Mouse (Mus musculus) MEL (cell line): ENCODE results near the gene Fgfr2. TPM values are rescaled to one million over a fixed set of nuclear protein-coding genes. Genes with fewer than 3 reads are reported as not detected.

Experiments
- DNase-seq: peaks from one replicate; pipeline ENCODE4 v3.0.0; 2011; ENCODE audit warnings: low read depth, low spot score
- H3K27ac ChIP-seq: 2 replicates; pipeline ENCODE4 v1.5.1; 2012; ENCODE audit warnings: low read depth, mild to moderate bottlenecking, control low read depth, low read length, moderate library complexity; ENCODE audit not compliant: control insufficient read depth
- H3K27me3 ChIP-seq, 2 experiments: fragments of 150-350 bp in 1 of 2; sonication (generic) in 1 of 2; 2 replicates each; pipeline ENCODE4 v1.6.1; 2012; ENCODE audit warnings: low read length in 2 of 2, mild to moderate bottlenecking in 2 of 2, improper control_type of control experiment in 1 of 2, moderate library complexity in 1 of 2; ENCODE audit not compliant: insufficient read depth in 2 of 2, control insufficient read depth in 1 of 2
- H3K36me3 ChIP-seq, 2 experiments: 2 replicates each; pipeline ENCODE4 v1.6.1; 2012 to 2014; ENCODE audit warnings: low read length in 2 of 2, improper control_type of control experiment in 1 of 2, inconsistent platforms in 1 of 2, mild to moderate bottlenecking in 1 of 2; ENCODE audit not compliant: insufficient read depth in 2 of 2, control insufficient read depth in 1 of 2
- H3K4me1 ChIP-seq, 2 experiments: fragments of 150-350 bp in 1 of 2; sonication (generic) in 1 of 2; 2 replicates each; pipeline ENCODE4 v1.6.1; 2012; ENCODE audit warnings: low read length in 2 of 2, improper control_type of control experiment in 1 of 2, mild to moderate bottlenecking in 1 of 2; ENCODE audit not compliant: insufficient read depth in 2 of 2, control insufficient read depth in 1 of 2
- H3K4me3 ChIP-seq, 2 experiments: fragments of 150-350 bp in 1 of 2; sonication (generic) in 1 of 2; 2 replicates each; pipeline ENCODE4 v1.5.1; 2012; ENCODE audit warnings: low read depth in 2 of 2, low read length in 2 of 2, mild to moderate bottlenecking in 2 of 2, moderate library complexity in 2 of 2, control low read depth in 1 of 2, improper control_type of control experiment in 1 of 2; ENCODE audit not compliant: control insufficient read depth in 1 of 2, insufficient read depth in 1 of 2
- H3K79me2 ChIP-seq: 2 replicates; pipeline ENCODE4 v1.6.1; 2012; ENCODE audit warnings: mild to moderate bottlenecking, low read length, moderate library complexity; ENCODE audit not compliant: control insufficient read depth, poor library complexity, insufficient read depth
- H3K9ac ChIP-seq: 2 replicates; pipeline ENCODE4 v1.6.1; 2012; ENCODE audit warnings: low read depth, mild to moderate bottlenecking, control low read depth, low read length, moderate library complexity; ENCODE audit not compliant: control insufficient read depth, poor library complexity, severe bottlenecking
- H3K9me3 ChIP-seq: fragments of 150-350 bp; sonication (generic); replicated peaks from 2 replicates; pipeline ENCODE4 v1.6.1; 2012; ENCODE audit warnings: mild to moderate bottlenecking, low read length, improper control_type of control experiment, moderate library complexity; ENCODE audit not compliant: insufficient read depth
- CHD1 ChIP-seq: IDR thresholded peaks from 2 replicates; pipeline ENCODE4 v1.6.1; 2012; ENCODE audit warnings: low read depth, mild to moderate bottlenecking, inconsistent platforms, low read length, improper control_type of control experiment
- CHD2 ChIP-seq: IDR thresholded peaks from 2 replicates; pipeline ENCODE4 v1.6.1; 2011; ENCODE audit warnings: low read length, improper control_type of control experiment
- E2F4 ChIP-seq: IDR thresholded peaks from 2 replicates; pipeline ENCODE4 v1.6.1; 2011; ENCODE audit warnings: low read depth, low read length, improper control_type of control experiment, borderline replicate concordance
- EP300 ChIP-seq, 2 experiments: IDR thresholded peaks; 2 replicates each; pipeline ENCODE4 v1.6.1; 2011; ENCODE audit warnings: improper control_type of control experiment in 2 of 2, low read length in 2 of 2, low read depth in 1 of 2, mild to moderate bottlenecking in 1 of 2
- GATA1 ChIP-seq: IDR thresholded peaks from 2 replicates; pipeline ENCODE4 v1.6.1; 2011; ENCODE audit warnings: low read depth, low read length, improper control_type of control experiment
- HCFC1 ChIP-seq: IDR thresholded peaks from 2 replicates; pipeline ENCODE4 v1.6.1; 2012; ENCODE audit warnings: low read depth, mild to moderate bottlenecking, inconsistent platforms, low read length, improper control_type of control experiment, moderate library complexity
- JUND ChIP-seq: IDR thresholded peaks from 2 replicates; pipeline ENCODE4 v1.6.1; 2011; ENCODE audit warnings: low read depth, mild to moderate bottlenecking, improper control_type of control experiment, low read length
- MAX ChIP-seq: IDR thresholded peaks from 2 replicates; pipeline ENCODE4 v1.6.1; 2011; ENCODE audit warnings: low read length, improper control_type of control experiment
- MAZ ChIP-seq: IDR thresholded peaks from 2 replicates; pipeline ENCODE4 v1.6.1; 2012; ENCODE audit warnings: low read depth, mild to moderate bottlenecking, inconsistent platforms, low read length, improper control_type of control experiment
- NELFE ChIP-seq: IDR thresholded peaks from 2 replicates; pipeline ENCODE4 v1.6.1; 2011; ENCODE audit warnings: low read depth, low read length, improper control_type of control experiment
- POLR2AphosphoS5 ChIP-seq: IDR thresholded peaks from 2 replicates; pipeline ENCODE4 v1.6.1; 2012; ENCODE audit warnings: low read depth, borderline replicate concordance, mild to moderate bottlenecking, inconsistent platforms, low read length, moderate library complexity, mixed read lengths
- SIN3A ChIP-seq: IDR thresholded peaks from 2 replicates; pipeline ENCODE4 v1.6.1; 2012; ENCODE audit warnings: low read length, improper control_type of control experiment, inconsistent platforms
- TCF12 ChIP-seq: IDR thresholded peaks from 2 replicates; pipeline ENCODE4 v1.6.1; 2014; ENCODE audit warnings: low read depth, mild to moderate bottlenecking, inconsistent platforms, low read length, improper control_type of control experiment, moderate library complexity
- UBTF ChIP-seq: IDR thresholded peaks from 2 replicates; pipeline ENCODE4 v1.6.1; 2012; ENCODE audit warnings: low read depth, mild to moderate bottlenecking, inconsistent platforms, low read length, improper control_type of control experiment, moderate library complexity, borderline replicate concordance; ENCODE audit not compliant: insufficient read depth
- USF1 ChIP-seq: IDR thresholded peaks from 2 replicates; pipeline ENCODE4 v1.6.1; 2014; ENCODE audit warnings: low read depth, mild to moderate bottlenecking, inconsistent platforms, low read length, improper control_type of control experiment, moderate library complexity
- USF2 ChIP-seq, 2 experiments: IDR thresholded peaks; 2 replicates each; pipeline ENCODE4 v1.6.1; 2011 to 2012; ENCODE audit warnings: improper control_type of control experiment in 2 of 2, low read length in 2 of 2, borderline replicate concordance in 1 of 2, inconsistent platforms in 1 of 2, low read depth in 1 of 2, mild to moderate bottlenecking in 1 of 2; ENCODE audit not compliant: insufficient read depth in 1 of 2
- ZC3H11A ChIP-seq: IDR thresholded peaks from 2 replicates; pipeline ENCODE4 v1.6.1; 2012; ENCODE audit warnings: low read depth, mild to moderate bottlenecking, inconsistent platforms, low read length, improper control_type of control experiment
- ZKSCAN1 ChIP-seq: IDR thresholded peaks from 2 replicates; pipeline ENCODE4 v1.6.1; 2012; ENCODE audit warnings: low read depth, mild to moderate bottlenecking, inconsistent platforms, low read length, improper control_type of control experiment, moderate library complexity
- ZMIZ1 ChIP-seq: IDR thresholded peaks from 2 replicates; pipeline ENCODE4 v1.6.1; 2012; ENCODE audit warnings: low read depth, mild to moderate bottlenecking, inconsistent platforms, low read length, improper control_type of control experiment, moderate library complexity
- ZNF384 ChIP-seq: IDR thresholded peaks from 2 replicates; pipeline ENCODE4 v1.6.1; 2012; ENCODE audit warnings: low read depth, mild to moderate bottlenecking, inconsistent platforms, low read length, improper control_type of control experiment
- polyA plus RNA-seq, 2 experiments: library from polyadenylated mRNA; stranded (reverse) in 1 of 2; unstranded in 1 of 2; fragments of >175 nt in 1 of 2; fragments of >200 nt in 1 of 2; gene quantifications; 2 replicates each; pipeline versions ENCODE4 v1.2.1 to v1.2.4; 2012; ENCODE audit warnings: low replicate concordance in 2 of 2, low read depth in 1 of 2; ENCODE audit not compliant: insufficient read length in 2 of 2, insufficient read depth in 1 of 2, missing spikeins in 1 of 2
- total RNA-seq: library from RNA; depleted of rRNA; stranded (reverse); fragments of 300-350 nt; gene quantifications from 2 replicates; pipeline ENCODE4 v1.2.3, GENCODE M21; 2012

The Fgfr2 gene
- total and polyA plus RNA-seq, 3 experiments: not detected

DNA sequence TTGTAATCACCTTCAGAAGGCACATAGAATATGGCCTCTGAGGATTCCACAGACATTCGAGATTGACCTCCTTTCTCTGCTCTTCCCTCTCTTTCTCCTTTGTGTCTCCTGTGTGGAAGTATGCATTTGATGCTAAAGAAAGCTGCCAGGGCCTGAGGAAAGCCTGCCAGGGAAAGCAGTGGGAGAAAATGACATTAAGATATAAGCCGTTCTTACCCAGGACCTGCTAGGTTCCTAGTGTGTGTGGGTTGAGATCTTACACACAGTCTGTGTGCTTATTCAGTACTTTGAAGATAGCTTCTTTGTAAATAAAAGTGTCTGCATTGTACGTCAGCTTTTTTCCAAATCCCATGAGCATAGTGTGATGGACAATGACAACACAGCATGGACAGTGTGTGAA lies 2227.1 kb downstream of the Fgfr2 start:
- TF ChIP-seq TCF12 (no peak), HCFC1 (no peak), ZC3H11A (no peak), NELFE (no peak), ZMIZ1 (no peak), JUND (no peak), E2F4 (no peak), UBTF (no peak), CHD2 (no peak), GATA1 (no peak), EP300 (IDR thresholded peaks at IDR 0.05; ENCODE audit: low read depth in 1 of 2, low read length in 2 of 2) (no peak), USF1 (no peak), POLR2AphosphoS5 (no peak), USF2 (IDR thresholded peaks at IDR 0.05; ENCODE audit: borderline replicate concordance in 1 of 2, insufficient read depth in 1 of 2, low read depth in 1 of 2, low read length in 2 of 2) (no peak), MAZ (no peak), SIN3A (no peak), ZNF384 (no peak)
- Histone ChIP-seq H3K36me3 (peaks cover 0 to 2% of the 10 kb centered on the region in 2 experiments; a peak in 1 of 4 replicates), H3K9me3 (no peaks in the 10 kb centered on the region), H3K4me3 (no peak overlapping the region), H3K79me2 (no peaks in the 10 kb centered on the region; the same call in 1 of the 2 replicates), H3K9ac (no peak overlapping the region), H3K27ac (no peak overlapping the region), H3K27me3 (peaks cover 0 to 1% of the 10 kb centered on the region in 2 experiments; a peak in 1 of 4 replicates), H3K4me1 (peaks cover 0 to 3% of the 10 kb centered on the region in 2 experiments; a peak in 1 of 4 replicates)
- DNase-seq: no peak

DNA sequence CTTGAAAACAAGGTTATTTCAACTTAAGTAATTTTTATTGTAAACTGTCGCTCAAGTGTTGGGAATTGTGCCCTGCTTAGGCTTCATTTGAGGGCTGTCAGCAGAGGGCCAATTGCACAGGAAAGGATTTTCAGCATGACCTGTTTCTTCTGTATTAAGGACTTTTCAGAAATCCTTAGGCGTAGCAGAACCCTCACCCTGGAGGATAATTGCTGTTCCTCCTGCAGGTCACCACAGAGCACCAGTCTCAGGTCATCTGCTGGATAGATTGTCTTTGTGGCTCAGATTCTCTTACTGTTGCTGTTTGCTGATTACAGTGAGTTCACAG lies 2227.6 kb downstream of the Fgfr2 start:
- Histone ChIP-seq H3K9ac (no peak overlapping the region), H3K79me2 (no peaks in the 10 kb centered on the region), H3K4me3 (no peak overlapping the region), H3K27me3 (peaks cover 0 to 1% of the 10 kb centered on the region in 2 experiments; a peak in 1 of 4 replicates), H3K27ac (no peak overlapping the region), H3K9me3 (no peaks in the 10 kb centered on the region), H3K4me1 (peaks cover 0 to 3% of the 10 kb centered on the region in 2 experiments; a peak in 1 of 4 replicates), H3K36me3 (peaks cover 0 to 2% of the 10 kb centered on the region in 2 experiments; a peak in 1 of 4 replicates)
- TF ChIP-seq ZKSCAN1 (no peak), POLR2AphosphoS5 (no peak), MAX (no peak), CHD1 (no peak)
- DNase-seq: no peak
